Mouse (Mus musculus) MEL (cell line): ENCODE measurements around the gene Frmd4b. TPM values are rescaled to one million over a fixed set of nuclear protein-coding genes. Genes with fewer than 3 reads are reported as not detected.

Source experiments
- DNase-seq: peaks from one replicate; pipeline ENCODE4 v3.0.0; 2011; ENCODE audit warnings: low read depth, low spot score
- H3K27ac ChIP-seq: 2 replicates; pipeline ENCODE4 v1.5.1; 2012; ENCODE audit warnings: low read depth, mild to moderate bottlenecking, control low read depth, low read length, moderate library complexity; ENCODE audit not compliant: control insufficient read depth
- H3K27me3 ChIP-seq, 2 experiments: fragments of 150-350 bp in 1 of 2; sonication (generic) in 1 of 2; 2 replicates each; pipeline ENCODE4 v1.6.1; 2012; ENCODE audit warnings: low read length in 2 of 2, mild to moderate bottlenecking in 2 of 2, improper control_type of control experiment in 1 of 2, moderate library complexity in 1 of 2; ENCODE audit not compliant: insufficient read depth in 2 of 2, control insufficient read depth in 1 of 2
- H3K36me3 ChIP-seq, 2 experiments: 2 replicates each; pipeline ENCODE4 v1.6.1; 2012 to 2014; ENCODE audit warnings: low read length in 2 of 2, improper control_type of control experiment in 1 of 2, inconsistent platforms in 1 of 2, mild to moderate bottlenecking in 1 of 2; ENCODE audit not compliant: insufficient read depth in 2 of 2, control insufficient read depth in 1 of 2
- H3K4me1 ChIP-seq, 2 experiments: fragments of 150-350 bp in 1 of 2; sonication (generic) in 1 of 2; 2 replicates each; pipeline ENCODE4 v1.6.1; 2012; ENCODE audit warnings: low read length in 2 of 2, improper control_type of control experiment in 1 of 2, mild to moderate bottlenecking in 1 of 2; ENCODE audit not compliant: insufficient read depth in 2 of 2, control insufficient read depth in 1 of 2
- H3K4me3 ChIP-seq, 2 experiments: fragments of 150-350 bp in 1 of 2; sonication (generic) in 1 of 2; 2 replicates each; pipeline ENCODE4 v1.5.1; 2012; ENCODE audit warnings: low read depth in 2 of 2, low read length in 2 of 2, mild to moderate bottlenecking in 2 of 2, moderate library complexity in 2 of 2, control low read depth in 1 of 2, improper control_type of control experiment in 1 of 2; ENCODE audit not compliant: control insufficient read depth in 1 of 2, insufficient read depth in 1 of 2
- H3K79me2 ChIP-seq: 2 replicates; pipeline ENCODE4 v1.6.1; 2012; ENCODE audit warnings: mild to moderate bottlenecking, low read length, moderate library complexity; ENCODE audit not compliant: control insufficient read depth, poor library complexity, insufficient read depth
- H3K9ac ChIP-seq: 2 replicates; pipeline ENCODE4 v1.6.1; 2012; ENCODE audit warnings: low read depth, mild to moderate bottlenecking, control low read depth, low read length, moderate library complexity; ENCODE audit not compliant: control insufficient read depth, poor library complexity, severe bottlenecking
- H3K9me3 ChIP-seq: fragments of 150-350 bp; sonication (generic); replicated peaks from 2 replicates; pipeline ENCODE4 v1.6.1; 2012; ENCODE audit warnings: mild to moderate bottlenecking, low read length, improper control_type of control experiment, moderate library complexity; ENCODE audit not compliant: insufficient read depth
- CHD1 ChIP-seq: IDR thresholded peaks from 2 replicates; pipeline ENCODE4 v1.6.1; 2012; ENCODE audit warnings: low read depth, mild to moderate bottlenecking, inconsistent platforms, low read length, improper control_type of control experiment
- CHD2 ChIP-seq: IDR thresholded peaks from 2 replicates; pipeline ENCODE4 v1.6.1; 2011; ENCODE audit warnings: low read length, improper control_type of control experiment
- CTCF ChIP-seq, 3 experiments: IDR thresholded peaks in 2 of 3; conservative IDR thresholded peaks in 1 of 3; 2 replicates each; pipeline ENCODE4 v1.5.1; 2011 to 2012; ENCODE audit warnings: low read length in 3 of 3, low read depth in 2 of 3, mild to moderate bottlenecking in 2 of 3, improper control_type of control experiment in 1 of 3, inconsistent platforms in 1 of 3, mixed read lengths in 1 of 3, moderate library complexity in 1 of 3; ENCODE audit not compliant: control insufficient read depth in 1 of 3, insufficient read depth in 1 of 3, poor library complexity in 1 of 3, severe bottlenecking in 1 of 3
- ELF1 ChIP-seq: IDR thresholded peaks from 2 replicates; pipeline ENCODE4 v1.6.1; 2014; ENCODE audit warnings: low read depth, mild to moderate bottlenecking, inconsistent platforms, low read length, improper control_type of control experiment, moderate library complexity
- EP300 ChIP-seq, 2 experiments: IDR thresholded peaks; 2 replicates each; pipeline ENCODE4 v1.6.1; 2011; ENCODE audit warnings: improper control_type of control experiment in 2 of 2, low read length in 2 of 2, low read depth in 1 of 2, mild to moderate bottlenecking in 1 of 2
- ETS1 ChIP-seq: IDR thresholded peaks from 2 replicates; pipeline ENCODE4 v1.6.1; 2012; ENCODE audit warnings: low read depth, mild to moderate bottlenecking, inconsistent platforms, low read length, improper control_type of control experiment, moderate library complexity
- GABPA ChIP-seq: IDR thresholded peaks from 2 replicates; pipeline ENCODE4 v1.6.1; 2012; ENCODE audit warnings: low read depth, mild to moderate bottlenecking, inconsistent platforms, low read length, improper control_type of control experiment, moderate library complexity
- GATA1 ChIP-seq: IDR thresholded peaks from 2 replicates; pipeline ENCODE4 v1.6.1; 2011; ENCODE audit warnings: low read depth, low read length, improper control_type of control experiment
- JUND ChIP-seq: IDR thresholded peaks from 2 replicates; pipeline ENCODE4 v1.6.1; 2011; ENCODE audit warnings: low read depth, mild to moderate bottlenecking, improper control_type of control experiment, low read length
- MAFK ChIP-seq: IDR thresholded peaks from 2 replicates; pipeline ENCODE4 v1.6.1; 2011; ENCODE audit warnings: low read depth, mild to moderate bottlenecking, low read length, improper control_type of control experiment, borderline replicate concordance
- MAZ ChIP-seq: IDR thresholded peaks from 2 replicates; pipeline ENCODE4 v1.6.1; 2012; ENCODE audit warnings: low read depth, mild to moderate bottlenecking, inconsistent platforms, low read length, improper control_type of control experiment
- MYB ChIP-seq: IDR thresholded peaks from 2 replicates; pipeline ENCODE4 v1.6.1; 2011; ENCODE audit warnings: mild to moderate bottlenecking, low read depth, low read length, improper control_type of control experiment
- MYC ChIP-seq: IDR thresholded peaks from 2 replicates; pipeline ENCODE4 v1.6.1; 2011; ENCODE audit warnings: low read depth, mild to moderate bottlenecking, low read length, improper control_type of control experiment, moderate library complexity
- NRF1 ChIP-seq: IDR thresholded peaks from 2 replicates; pipeline ENCODE4 v1.6.1; 2014; ENCODE audit warnings: low read depth, mild to moderate bottlenecking, inconsistent platforms, low read length, improper control_type of control experiment, moderate library complexity; ENCODE audit not compliant: poor library complexity, insufficient read depth, severe bottlenecking
- TAL1 ChIP-seq: IDR thresholded peaks from 2 replicates; pipeline ENCODE4 v1.6.1; 2012; ENCODE audit warnings: mild to moderate bottlenecking, inconsistent platforms, low read length, moderate library complexity, mixed read lengths
- UBTF ChIP-seq: IDR thresholded peaks from 2 replicates; pipeline ENCODE4 v1.6.1; 2012; ENCODE audit warnings: low read depth, mild to moderate bottlenecking, inconsistent platforms, low read length, improper control_type of control experiment, moderate library complexity, borderline replicate concordance; ENCODE audit not compliant: insufficient read depth
- USF1 ChIP-seq: IDR thresholded peaks from 2 replicates; pipeline ENCODE4 v1.6.1; 2014; ENCODE audit warnings: low read depth, mild to moderate bottlenecking, inconsistent platforms, low read length, improper control_type of control experiment, moderate library complexity
- USF2 ChIP-seq, 2 experiments: IDR thresholded peaks; 2 replicates each; pipeline ENCODE4 v1.6.1; 2011 to 2012; ENCODE audit warnings: improper control_type of control experiment in 2 of 2, low read length in 2 of 2, borderline replicate concordance in 1 of 2, inconsistent platforms in 1 of 2, low read depth in 1 of 2, mild to moderate bottlenecking in 1 of 2; ENCODE audit not compliant: insufficient read depth in 1 of 2
- ZC3H11A ChIP-seq: IDR thresholded peaks from 2 replicates; pipeline ENCODE4 v1.6.1; 2012; ENCODE audit warnings: low read depth, mild to moderate bottlenecking, inconsistent platforms, low read length, improper control_type of control experiment
- ZKSCAN1 ChIP-seq: IDR thresholded peaks from 2 replicates; pipeline ENCODE4 v1.6.1; 2012; ENCODE audit warnings: low read depth, mild to moderate bottlenecking, inconsistent platforms, low read length, improper control_type of control experiment, moderate library complexity
- ZNF384 ChIP-seq: IDR thresholded peaks from 2 replicates; pipeline ENCODE4 v1.6.1; 2012; ENCODE audit warnings: low read depth, mild to moderate bottlenecking, inconsistent platforms, low read length, improper control_type of control experiment
- polyA plus RNA-seq, 2 experiments: library from polyadenylated mRNA; stranded (reverse) in 1 of 2; unstranded in 1 of 2; fragments of >175 nt in 1 of 2; fragments of >200 nt in 1 of 2; gene quantifications; 2 replicates each; pipeline versions ENCODE4 v1.2.1 to v1.2.4; 2012; ENCODE audit warnings: low replicate concordance in 2 of 2, low read depth in 1 of 2; ENCODE audit not compliant: insufficient read length in 2 of 2, insufficient read depth in 1 of 2, missing spikeins in 1 of 2
- total RNA-seq: library from RNA; depleted of rRNA; stranded (reverse); fragments of 300-350 nt; gene quantifications from 2 replicates; pipeline ENCODE4 v1.2.3, GENCODE M21; 2012

Gene Frmd4b
- total and polyA plus RNA-seq, 3 experiments = 0.18 TPM; not detected in 2

GRCm38 (mm10) chr6:97413453-97413852 lies 203.9 kb downstream of the Frmd4b start:
- Histone ChIP-seq H3K27ac (no peak overlapping the region), H3K79me2 (no peaks in the 10 kb centered on the region), H3K9me3 (no peaks in the 10 kb centered on the region), H3K36me3 (no peaks in the 10 kb centered on the region), H3K4me3 (no peak overlapping the region), H3K4me1 (no peaks in the 10 kb centered on the region), H3K9ac (no peak overlapping the region), H3K27me3 (no peaks in the 10 kb centered on the region)
- no peak for DNase-seq
- TF ChIP-seq JUND = no peak
- no peak for TF ChIP-seq USF2 (IDR thresholded peaks at IDR 0.05; ENCODE audit: borderline replicate concordance in 1 of 2, insufficient read depth in 1 of 2, low read depth in 1 of 2, low read length in 2 of 2)
- TF ChIP-seq MYB = no peak
- no peak for TF ChIP-seq ZNF384
- no peak for TF ChIP-seq UBTF
- no peak for TF ChIP-seq ELF1
- TF ChIP-seq MAZ = no peak
- no peak for TF ChIP-seq GABPA
- no peak for TF ChIP-seq CHD1
- TF ChIP-seq USF1 = no peak
- no peak for TF ChIP-seq EP300 (IDR thresholded peaks at IDR 0.05; ENCODE audit: low read depth in 1 of 2, low read length in 2 of 2)
- TF ChIP-seq ZC3H11A = no peak

- H3K36me3 ChIP-seq = peaks cover 0 to 4% of the 10 kb centered on the region in 2 experiments; a peak in 2 of 4 replicates
Observed at GRCm38 (mm10) chr6:97412403-97412802, 204.9 kb downstream of the Frmd4b start.

More at GRCm38 (mm10) chr6:97412403-97412802, 204.9 kb downstream of the Frmd4b start:
- TF ChIP-seq NRF1 = no peak
- no peak for TF ChIP-seq MYB
- TF ChIP-seq MYC = no peak
- TF ChIP-seq TAL1 = no peak
- no peak for TF ChIP-seq ZNF384
- no peak for TF ChIP-seq MAZ
- no peak for TF ChIP-seq ZKSCAN1
- TF ChIP-seq ETS1 = no peak
- TF ChIP-seq MAFK = no peak
- no peak for TF ChIP-seq CHD2
- no peak for TF ChIP-seq GATA1
- TF ChIP-seq CHD1 = no peak
- no peak for TF ChIP-seq CTCF (IDR thresholded peaks at IDR 0.05 in 2 of 3, conservative IDR thresholded peaks at IDR 0.05 in 1 of 3; ENCODE audit: control insufficient read depth in 1 of 3, insufficient read depth in 1 of 3, low read depth in 2 of 3, low read length in 3 of 3, poor library complexity in 1 of 3, severe bottlenecking in 1 of 3)
- Histone ChIP-seq H3K79me2 (no peaks in the 10 kb centered on the region), H3K27me3 (no peaks in the 10 kb centered on the region), H3K27ac (no peak overlapping the region), H3K4me3 (no peak overlapping the region), H3K9ac (no peak overlapping the region), H3K9me3 (no peaks in the 10 kb centered on the region), H3K4me1 (peaks cover 0 to 3% of the 10 kb centered on the region in 2 experiments; a peak in 2 of 4 replicates)
- no peak for DNase-seq
